Mouse (Mus musculus) brain, embryonic 14.5 days (tissue): ENCODE data around the gene Psmg3.

ENCODE experiments used
- CTCF ChIP-seq: fragments of 200-500 bp; IDR thresholded peaks from 2 replicates; pipeline ENCODE4 v1.5.1; 2012; ENCODE audit warnings: inconsistent platforms, mild to moderate bottlenecking, moderate library complexity, borderline replicate concordance; ENCODE audit not compliant: insufficient read depth, insufficient read length; ENCODE audit errors: extremely low read depth
- POLR2A ChIP-seq: fragments of 200-500 bp; IDR thresholded peaks from 2 replicates; pipeline ENCODE4 v1.6.1; 2012; ENCODE audit warnings: mild to moderate bottlenecking, inconsistent platforms, borderline replicate concordance; ENCODE audit not compliant: poor library complexity, insufficient read depth, insufficient read length, severe bottlenecking; ENCODE audit errors: extremely low read depth

DNA sequence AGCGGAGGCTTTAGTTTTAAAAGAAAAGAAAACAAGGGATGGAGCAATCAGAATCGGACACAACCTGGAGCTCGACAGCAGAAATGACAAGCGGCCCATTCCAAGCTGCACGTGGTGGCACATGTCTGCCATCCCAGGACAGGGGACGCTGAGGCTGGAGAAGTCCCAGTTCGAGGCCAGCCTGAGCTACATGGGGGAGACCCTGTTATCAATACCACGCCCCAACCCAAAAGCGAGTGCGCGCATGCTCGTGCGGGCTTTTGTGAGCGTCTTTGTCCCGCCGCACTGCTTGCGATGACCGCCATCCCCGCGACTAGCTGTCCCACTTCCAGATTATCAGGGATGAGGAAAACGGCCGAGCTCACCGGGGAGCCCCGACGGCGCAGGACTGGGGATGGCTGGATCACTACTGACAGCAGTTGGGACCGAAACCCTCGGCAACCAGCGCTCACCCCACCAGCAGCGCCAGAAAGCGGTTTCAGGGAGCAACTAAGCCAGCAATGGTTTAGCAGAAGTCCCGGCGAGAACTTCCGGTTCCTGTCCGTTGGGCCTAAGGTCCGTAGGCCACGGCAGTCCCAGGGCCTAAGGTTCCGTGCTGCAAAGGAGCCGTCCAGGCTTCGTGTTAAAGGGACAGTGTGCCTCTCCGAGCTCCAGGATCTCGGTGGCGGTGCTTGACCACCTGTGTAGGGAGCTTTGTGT, at the start of gene Psmg3, which contains the start of gene Gm26938:
- TF ChIP-seq CTCF (no peak), POLR2A (0 out of 2 replicates have a peak, but pooled peaks have one; percentile 27)
